Mouse (Mus musculus) liver, postnatal 0 days (tissue): Measurements from ENCODE around the gene Trp53tg5. TPM values are rescaled to one million over a fixed set of nuclear protein-coding genes. Genes with fewer than 3 reads are reported as not detected.

Experiments used
- ATAC-seq: fragments of 200-750 bp; cut with Nextera tagmentation; 2 replicates; pipeline ENCODE4 v1.8.0; 2017; ENCODE audit warnings: mild to moderate bottlenecking, moderate library complexity
- DNase-seq: peaks from one replicate; pipeline ENCODE4 v3.0.0-alpha.2; 2016
- H3K27ac ChIP-seq: fragments of 300-500 bp; sonication (generic); 2 replicates; pipeline ENCODE4 v1.5.1; 2014; ENCODE audit warnings: antibody characterized with exemption, moderate library complexity, mild to moderate bottlenecking, low read depth
- H3K27me3 ChIP-seq: fragments of 300-500 bp; sonication (generic); 2 replicates; pipeline ENCODE4 v1.6.1; 2014; ENCODE audit warnings: low read length, control low read depth, mixed read lengths; ENCODE audit not compliant: insufficient read depth
- H3K36me3 ChIP-seq: fragments of 300-500 bp; sonication (generic); replicated peaks from 2 replicates; pipeline ENCODE4 v1.6.1; 2014; ENCODE audit warnings: mild to moderate bottlenecking, control low read depth, low read length, moderate library complexity, mixed read lengths; ENCODE audit not compliant: insufficient read depth
- H3K4me1 ChIP-seq: fragments of 300-500 bp; sonication (generic); 2 replicates; pipeline ENCODE4 v1.6.1; 2014; ENCODE audit warnings: antibody characterized with exemption, mild to moderate bottlenecking, control low read depth; ENCODE audit not compliant: insufficient read depth
- H3K4me2 ChIP-seq: fragments of 300-500 bp; sonication (generic); 2 replicates; pipeline ENCODE4 v1.6.1; 2014; ENCODE audit warnings: low read depth, mild to moderate bottlenecking, low read length, moderate library complexity, mixed read lengths
- H3K4me3 ChIP-seq: fragments of 300-500 bp; sonication (generic); 2 replicates; pipeline ENCODE4 v1.5.1; 2014; ENCODE audit warnings: low read depth, low read length
- H3K9ac ChIP-seq: fragments of 300-500 bp; sonication (generic); replicated peaks from 2 replicates; pipeline ENCODE4 v1.6.1; 2014; ENCODE audit warnings: mild to moderate bottlenecking, moderate library complexity
- H3K9me3 ChIP-seq: fragments of 300-500 bp; sonication (generic); 2 replicates; pipeline ENCODE4 v1.6.1; 2016; ENCODE audit warnings: mild to moderate bottlenecking, control low read depth, low read length, mixed read lengths
- CTCF ChIP-seq: sonication (generic); IDR thresholded peaks from 2 replicates; pipeline ENCODE4 v1.5.1; 2016; ENCODE audit warnings: antibody characterized with exemption, low read depth
- EP300 ChIP-seq: IDR thresholded peaks from 2 replicates; pipeline ENCODE4 v1.6.1; 2016; ENCODE audit warnings: antibody characterized with exemption, low read depth, mild to moderate bottlenecking
- WGBS: fragments of 180-500 bp; shearing (Covaris S2); extraction: QIAGEN DNeasy Blood & Tissue Kit; methylation state at CpG from one replicate; pipeline ENCODE4 v1.1.7; 2014; ENCODE audit not compliant: insufficient replicate concordance; 5-methylcytosine and 5-hydroxymethylcytosine counted together
- polyA plus RNA-seq: library from polyadenylated mRNA; unstranded; fragments of >200 nt; fragmentation: Nextera tagmentation; extraction: Ambion mirVana; gene quantifications from 2 replicates; pipeline ENCODE4 v1.2.1, GENCODE M21; 2015

Gene Trp53tg5
- polyA plus RNA-seq, 1 experiment from 2014 or later = not detected

DNA sequence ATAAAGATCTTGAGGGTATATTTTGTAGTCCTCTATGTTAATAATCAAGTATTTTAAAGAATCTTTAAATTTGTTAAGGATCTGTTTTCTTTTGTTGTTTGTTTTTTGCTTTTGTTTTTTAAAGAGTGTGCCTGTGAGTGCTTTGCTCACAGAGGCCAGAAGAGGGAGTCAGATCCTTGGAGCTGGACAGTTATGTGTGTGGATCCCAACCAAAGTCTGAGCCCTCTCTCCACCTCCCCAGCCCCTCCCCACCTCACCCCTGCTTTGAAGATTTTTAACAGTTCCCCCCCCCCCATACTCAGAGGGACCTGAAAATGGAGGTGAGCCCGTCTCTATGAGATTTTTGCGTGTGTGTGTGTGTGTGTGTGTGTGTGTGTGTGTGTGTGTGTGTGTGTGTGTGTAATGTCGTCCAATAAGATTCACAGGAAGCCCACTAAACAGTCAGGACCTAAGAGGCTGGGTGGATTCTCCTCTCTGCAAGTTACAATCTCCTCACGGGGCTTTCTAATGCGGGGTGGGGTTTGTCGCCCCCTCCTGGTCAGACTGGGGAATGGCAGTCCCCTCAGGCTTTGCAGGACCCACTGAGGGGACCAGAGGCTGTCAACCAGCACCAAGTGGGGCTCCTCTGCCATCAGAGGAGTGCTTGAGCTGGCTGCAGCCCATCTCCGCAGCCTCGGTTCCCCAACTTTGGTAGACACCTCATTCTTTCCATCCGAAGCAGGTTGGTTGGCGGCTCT, 44.1 kb upstream of the Trp53tg5 start:
- WGBS = 33% methylated on average over 10 of the region's 10 CpGs
- ATAC-seq = 0 out of 2 replicates have a peak, but pooled peaks have one; percentile 35
- DNase-seq = peak; percentile 62

DNA sequence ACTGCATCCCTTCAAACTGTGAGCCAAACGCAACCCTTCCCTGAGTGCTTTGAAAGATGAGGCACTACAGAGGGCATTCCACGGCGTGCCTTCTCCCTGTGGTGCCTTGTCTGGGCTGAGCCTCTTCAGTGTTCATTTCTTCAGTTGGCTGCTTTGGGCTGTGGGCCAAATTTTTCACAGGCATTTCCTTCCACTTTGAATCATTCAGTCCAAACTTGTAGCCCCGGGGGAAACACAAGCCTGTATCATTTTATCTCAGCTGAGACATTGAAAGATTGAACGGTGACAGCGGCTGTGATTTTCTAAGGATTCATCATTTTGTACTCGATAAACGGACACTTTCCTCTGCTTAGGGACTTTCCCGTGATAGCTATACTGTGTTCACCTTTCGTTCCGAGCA, 43.1 kb upstream of the Trp53tg5 start:
- Histone ChIP-seq H3K36me3 (no peaks in the 10 kb centered on the region), H3K4me3 (no peak overlapping the region), H3K27ac (no peak overlapping the region), H3K9ac (no peak overlapping the region), H3K4me2 (no peak overlapping the region), H3K27me3 (no peaks in the 10 kb centered on the region), H3K9me3 (no peaks in the 10 kb centered on the region), H3K4me1 (peaks cover 6% of the 10 kb centered on the region; the same call in 1 of the 2 replicates)
- TF ChIP-seq EP300 (no peak), CTCF (no peak)
- WGBS = 81% methylated on average over 11 of the region's 11 CpGs
- ATAC-seq (no peak), DNase-seq (no peak)

More for the DNA sequence above, 44.1 kb upstream of the Trp53tg5 start:
- H3K4me3 ChIP-seq = no peak overlapping the region
- no peak overlapping the region for H3K27ac ChIP-seq
- H3K9me3 ChIP-seq = no peaks in the 10 kb centered on the region
- TF ChIP-seq EP300 (no peak), CTCF (peak; percentile 92)
- no peaks in the 10 kb centered on the region for H3K27me3 ChIP-seq
- H3K4me2 ChIP-seq = no peak overlapping the region
- peaks cover 4% of the 10 kb centered on the region; the same call in 1 of the 2 replicates for H3K4me1 ChIP-seq
- no peaks in the 10 kb centered on the region for H3K36me3 ChIP-seq
- H3K9ac ChIP-seq = no peak overlapping the region

DNA sequence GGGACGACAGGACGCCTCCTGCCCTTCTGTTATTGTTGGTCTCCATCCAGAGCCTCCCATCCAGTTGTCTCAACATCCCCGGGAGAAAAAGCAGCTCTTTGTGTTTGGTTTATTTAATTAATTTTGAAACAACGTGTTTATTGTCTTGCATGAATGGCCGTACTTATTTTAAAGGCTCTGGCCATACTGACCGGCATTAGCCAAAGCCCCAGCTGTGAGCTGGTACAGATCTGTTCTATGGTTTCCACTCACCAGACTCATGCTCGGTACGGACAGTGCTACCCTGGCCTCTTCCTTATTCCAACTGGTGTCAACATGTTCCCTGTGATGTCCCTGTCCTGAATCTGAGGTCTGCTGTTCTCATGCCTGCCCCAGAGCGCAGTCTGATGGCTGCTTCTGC, 42.4 kb upstream of the Trp53tg5 start:
- H3K27ac ChIP-seq = no peak overlapping the region
- no peaks in the 10 kb centered on the region for H3K27me3 ChIP-seq
- TF ChIP-seq CTCF (no peak), EP300 (no peak)
- ATAC-seq = no peak
- WGBS = 79% methylated on average over 9 of the region's 9 CpGs
- DNase-seq = no peak
- no peak overlapping the region for H3K9ac ChIP-seq
- H3K36me3 ChIP-seq = no peaks in the 10 kb centered on the region
- peaks cover 4% of the 10 kb centered on the region; the same call in 1 of the 2 replicates for H3K4me1 ChIP-seq
- no peaks in the 10 kb centered on the region for H3K9me3 ChIP-seq
- H3K4me2 ChIP-seq = no peak overlapping the region
- no peak overlapping the region for H3K4me3 ChIP-seq

DNA sequence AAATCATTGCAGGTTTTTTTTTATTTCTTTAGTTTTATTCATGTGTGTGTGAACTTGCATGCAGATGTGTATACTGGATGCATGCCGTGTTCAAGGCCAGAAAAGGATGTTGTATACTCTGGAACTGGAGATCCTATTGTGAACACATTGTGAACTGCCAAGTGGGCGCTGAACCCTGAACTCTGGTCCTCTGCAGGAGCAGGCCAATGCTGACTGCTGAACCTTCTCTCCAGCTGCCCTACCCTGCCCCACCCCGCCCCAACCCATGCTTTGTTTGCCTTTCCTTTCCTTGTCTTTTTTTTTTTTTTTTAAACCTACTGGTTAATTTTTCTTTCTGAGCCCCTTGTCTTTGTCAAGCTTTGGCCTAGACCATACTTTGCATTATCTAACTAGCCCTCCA, 41.4 kb upstream of the Trp53tg5 start:
- 64% methylated on average over 3 of the region's 3 CpGs for WGBS
- H3K4me2 ChIP-seq = no peak overlapping the region
- no peak overlapping the region for H3K27ac ChIP-seq
- H3K9ac ChIP-seq = no peak overlapping the region
- TF ChIP-seq CTCF = no peak
- no peak for TF ChIP-seq EP300
- peaks cover 4% of the 10 kb centered on the region; the same call in 1 of the 2 replicates for H3K4me1 ChIP-seq
- no peaks in the 10 kb centered on the region for H3K27me3 ChIP-seq
- no peak overlapping the region for H3K4me3 ChIP-seq
- ATAC-seq (no peak), DNase-seq (no peak)
- H3K36me3 ChIP-seq = no peaks in the 10 kb centered on the region
- no peaks in the 10 kb centered on the region for H3K9me3 ChIP-seq

DNA sequence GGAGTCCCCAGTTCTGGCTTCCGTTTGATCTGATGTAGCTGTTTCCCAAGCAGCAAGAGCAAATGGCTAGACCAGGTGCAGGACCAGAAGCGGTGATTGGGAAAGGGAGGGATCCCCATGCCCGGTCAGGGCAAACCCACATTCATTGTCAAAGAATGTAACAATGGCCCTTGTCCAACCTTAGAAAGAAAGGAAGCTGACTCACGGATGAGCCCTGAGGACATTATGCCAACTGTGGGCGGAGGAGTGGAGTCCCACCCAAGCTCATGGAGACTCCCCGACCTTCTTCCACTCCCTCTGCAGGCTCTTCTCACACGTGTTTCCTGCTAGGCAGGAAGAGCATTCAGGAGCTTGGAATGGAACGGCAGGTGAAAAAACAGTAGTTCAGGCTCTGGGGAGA, 39.9 kb upstream of the Trp53tg5 start:
- TF ChIP-seq EP300 (no peak), CTCF (no peak)
- no peaks in the 10 kb centered on the region for H3K27me3 ChIP-seq
- no peaks in the 10 kb centered on the region for H3K9me3 ChIP-seq
- H3K9ac ChIP-seq = no peak overlapping the region
- no peak overlapping the region for H3K4me2 ChIP-seq
- no peak overlapping the region for H3K4me3 ChIP-seq
- H3K4me1 ChIP-seq = peaks cover 4% of the 10 kb centered on the region; the same call in 1 of the 2 replicates
- 59% methylated on average over 8 of the region's 8 CpGs for WGBS
- H3K36me3 ChIP-seq = no peaks in the 10 kb centered on the region
- DNase-seq = no peak
- H3K27ac ChIP-seq = no peak overlapping the region
- no peak; the same call in 1 of the 2 replicates for ATAC-seq

DNA sequence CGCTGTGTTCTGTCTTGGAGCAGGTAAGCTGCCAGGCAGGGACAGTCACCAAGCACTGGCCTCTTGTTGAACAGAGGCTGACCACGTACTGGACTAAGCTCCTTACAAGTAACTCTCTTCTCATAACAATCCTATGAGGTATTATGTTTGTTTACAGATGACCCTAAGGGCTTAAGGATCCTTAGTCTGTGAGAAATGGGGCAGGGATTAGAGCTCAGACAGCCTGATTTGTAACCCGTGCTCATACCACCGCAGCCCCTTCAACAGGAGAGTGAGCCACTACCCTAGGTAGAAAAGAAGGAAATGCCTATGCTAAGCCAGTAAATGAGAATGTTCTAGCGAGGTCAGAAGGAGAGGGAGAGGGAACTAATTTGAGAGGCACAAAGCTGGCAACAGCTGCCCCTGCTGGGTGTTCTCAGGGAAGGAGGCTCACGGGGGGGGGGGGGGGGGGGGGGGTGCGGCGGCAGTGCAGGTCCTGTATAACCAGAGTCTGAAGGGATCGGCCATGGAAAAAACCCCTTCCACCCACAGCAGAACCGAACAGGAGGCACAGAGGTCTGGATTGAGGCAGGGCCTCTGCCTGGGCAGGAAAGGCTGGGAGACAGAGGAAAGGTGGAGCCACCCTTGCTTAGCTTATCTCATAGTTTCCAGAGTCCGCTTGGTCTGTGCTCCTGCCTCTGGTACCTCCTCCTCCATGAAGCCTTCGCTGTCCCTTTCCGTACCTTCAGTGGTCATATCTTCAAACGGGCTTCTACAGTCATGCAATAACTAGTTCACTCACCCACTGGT, 38.8 kb upstream of the Trp53tg5 start:
- Histone ChIP-seq H3K4me2 (no peak overlapping the region), H3K36me3 (no peaks in the 10 kb centered on the region), H3K27ac (no peak overlapping the region), H3K4me1 (peaks cover 4% of the 10 kb centered on the region; the same call in 1 of the 2 replicates), H3K27me3 (no peaks in the 10 kb centered on the region), H3K4me3 (no peak overlapping the region), H3K9ac (no peak overlapping the region), H3K9me3 (no peaks in the 10 kb centered on the region)
- ATAC-seq (0 out of 2 replicates have a peak, but pooled peaks have one; percentile 11), DNase-seq (no peak)
- 50% methylated on average over 11 of the region's 14 CpGs for WGBS
- TF ChIP-seq EP300 (no peak), CTCF (no peak)
